Mouse (Mus musculus): ENCODE measurements around the gene Rai1.

DNA sequence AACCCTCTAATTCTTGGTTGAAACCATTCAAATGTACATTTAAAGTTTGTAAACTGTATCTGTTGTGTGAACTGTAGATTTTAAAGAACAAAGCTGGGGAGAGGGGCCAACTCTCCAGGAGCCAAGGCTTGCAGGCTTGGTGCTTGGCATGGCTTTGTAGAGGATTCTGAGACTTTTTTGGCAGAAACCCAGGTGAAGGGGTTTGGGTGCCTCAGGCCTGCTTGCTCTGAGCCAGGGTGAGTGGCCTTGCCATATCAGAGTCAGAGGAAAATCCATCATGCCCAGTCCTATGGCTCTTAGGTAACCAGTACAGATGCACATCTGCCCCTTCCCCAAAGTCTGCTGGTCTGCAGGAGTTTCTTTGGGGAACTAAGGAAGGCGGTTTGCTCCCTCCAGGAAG, 121.1 kb downstream of the Rai1 start:
- TF ChIP-seq HCFC1 (IDR thresholded peaks at IDR 0.05; ENCODE audit: borderline replicate concordance, insufficient read depth, low read length) (no peak), MAFK (IDR thresholded peaks at IDR 0.05; ENCODE audit: insufficient read depth, low read depth, low read length) (no peak)

All from ES-E14 (cell line).